Mouse (Mus musculus) left cerebral cortex, adult 2 months (tissue): ENCODE measurements around the gene Cdkal1. TPM values are rescaled to one million over a fixed set of nuclear protein-coding genes. Genes with fewer than 3 reads are reported as not detected.

ENCODE experiments used
- DNase-seq, 2 experiments: peaks; one replicate each; pipeline ENCODE4 v3.0.0; 2021 to 2022; ENCODE audit warnings: low spot score in 2 of 2, mixed read lengths in 1 of 2; ENCODE audit errors: extremely low spot score in 1 of 2
- H3K27ac ChIP-seq: fragments of 200-600 bp; 2 replicates; pipeline ENCODE4 v1.8.1; 2022
- H3K4me3 ChIP-seq: fragments of 200-600 bp; 2 replicates; pipeline ENCODE4 v1.8.1; 2022
- CTCF ChIP-seq: fragments of 200-600 bp; IDR thresholded peaks from 2 replicates; pipeline ENCODE4 v1.8.1; 2022; ENCODE audit warnings: antibody characterized with exemption, mild to moderate bottlenecking, moderate library complexity
- intact Hi-C: fragments of 180-260 bp; cut with DNase I; formaldehyde crosslinking; loops from one replicate; pipeline ENCODE4 v1.15.1; 2025
- total RNA-seq, 2 experiments: library from RNA; stranded (reverse); gene quantifications; 2 replicates each; pipeline ENCODE4 v1.2.3; 2021

Gene Cdkal1
- total RNA-seq, 2 experiments from 2014 or later, result 23.2 to 23.8 TPM

DNA sequence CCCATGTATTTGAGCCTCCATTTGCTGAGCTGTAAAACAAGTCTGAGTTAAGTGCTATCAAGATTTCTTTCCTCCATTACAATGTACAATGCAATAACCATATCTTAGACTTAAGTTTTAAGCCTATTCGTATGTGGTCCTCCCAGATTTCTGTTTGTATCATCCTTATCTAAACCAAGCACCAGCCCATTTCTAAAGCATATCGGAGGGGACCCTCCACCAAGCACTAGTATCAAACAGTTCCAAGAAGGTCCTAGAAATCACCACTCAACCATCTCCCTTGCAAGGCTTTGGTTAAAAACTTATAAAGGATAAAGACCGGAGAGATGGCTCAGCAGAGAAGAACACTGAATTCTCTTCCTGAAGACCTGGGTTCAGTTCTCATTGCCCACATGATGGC is 47.1 kb downstream of the Cdkal1 start:
- intact Hi-C loops, result no loop called here
- no peak for DNase-seq
- TF ChIP-seq CTCF, result no peak
- Histone ChIP-seq H3K4me3 (no peak overlapping the region), H3K27ac (no peak overlapping the region)

DNA sequence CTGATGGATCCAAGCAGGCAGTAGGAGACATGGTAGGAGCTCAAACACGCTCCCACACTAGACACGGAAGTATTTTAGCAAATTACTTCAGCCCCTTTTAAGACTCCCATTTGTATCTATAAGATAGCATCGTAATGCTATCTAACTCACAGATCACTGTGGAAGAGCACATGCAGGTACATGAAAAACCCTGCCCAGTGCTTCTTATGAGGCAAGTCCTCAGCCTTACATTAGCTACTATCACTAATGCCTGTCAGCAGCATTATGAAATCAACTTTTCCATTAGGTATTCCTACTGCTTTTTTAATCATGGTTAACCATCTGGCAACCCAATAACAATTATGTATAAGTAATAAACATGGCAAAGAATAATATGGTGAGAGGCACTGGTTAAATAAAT is 47.5 kb downstream of the Cdkal1 start:
- Histone ChIP-seq H3K4me3 (no peak overlapping the region), H3K27ac (no peak overlapping the region)
- DNase-seq, result no peak
- TF ChIP-seq CTCF, result no peak
- intact Hi-C loops, result no loop called here

GRCm38 (mm10) chr13:29806871-29807270 is 48.6 kb downstream of the Cdkal1 start:
- no peak for TF ChIP-seq CTCF
- Histone ChIP-seq H3K27ac (no peak overlapping the region), H3K4me3 (no peak overlapping the region)
- intact Hi-C loops, result no loop called here
- no peak for DNase-seq

- intact Hi-C loops, result no loop called here
These were observed 50.2 kb downstream of the Cdkal1 start for GRCm38 (mm10) chr13:29805296-29805695.

GRCm38 (mm10) chr13:29804034-29804433 is 51.4 kb downstream of the Cdkal1 start:
- Histone ChIP-seq H3K4me3 (no peak overlapping the region), H3K27ac (no peak overlapping the region)
- DNase-seq, result no peak
- TF ChIP-seq CTCF, result no peak
- intact Hi-C loops, result no loop called here

More at GRCm38 (mm10) chr13:29805296-29805695, 50.2 kb downstream of the Cdkal1 start:
- TF ChIP-seq CTCF, result no peak
- no peak for DNase-seq
- no peak overlapping the region for H3K27ac ChIP-seq
- H3K4me3 ChIP-seq, result no peak overlapping the region

- H3K4me3 ChIP-seq, result no peak overlapping the region
- intact Hi-C loops, result no loop called here
- no peak for DNase-seq
- TF ChIP-seq CTCF, result no peak
- no peak overlapping the region for H3K27ac ChIP-seq
These were observed 52.8 kb downstream of the Cdkal1 start for GRCm38 (mm10) chr13:29802699-29803098.

- no peak for DNase-seq
- intact Hi-C loops, result no loop called here
- H3K27ac ChIP-seq, result no peak overlapping the region
- no peak for TF ChIP-seq CTCF
- H3K4me3 ChIP-seq, result no peak overlapping the region
These were observed 55.4 kb downstream of the Cdkal1 start for GRCm38 (mm10) chr13:29800078-29800477.

DNA sequence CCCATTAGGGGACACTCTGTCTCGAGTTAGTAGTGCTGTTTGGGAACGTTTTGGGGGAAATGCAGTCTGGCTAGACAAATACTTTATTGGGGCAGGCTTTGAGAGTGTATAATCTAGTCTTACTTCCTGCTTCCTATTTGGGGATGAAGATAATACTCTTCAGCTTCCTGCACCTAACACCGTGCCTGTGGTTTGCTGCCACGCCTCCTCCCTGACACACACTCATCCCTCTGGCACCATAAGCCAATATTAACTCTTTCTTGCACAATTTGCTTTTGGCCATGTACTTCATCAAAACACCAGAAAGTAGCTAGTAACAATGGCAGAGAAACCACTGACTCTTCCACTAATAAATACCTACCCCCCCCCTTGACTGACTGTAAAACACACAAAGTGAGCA is 63.4 kb downstream of the Cdkal1 start:
- TF ChIP-seq CTCF, result no peak
- intact Hi-C loops, result no loop called here

GRCm38 (mm10) chr13:29791439-29791838 is 64.0 kb downstream of the Cdkal1 start:
- no peak overlapping the region for H3K4me3 ChIP-seq
- TF ChIP-seq CTCF, result no peak
- no peak for DNase-seq
- no peak overlapping the region for H3K27ac ChIP-seq
- intact Hi-C loops, result no loop called here

More for the DNA sequence above, 63.4 kb downstream of the Cdkal1 start:
- DNase-seq, result no peak
- Histone ChIP-seq H3K4me3 (no peak overlapping the region), H3K27ac (no peak overlapping the region)

- no peak for DNase-seq
- no peak overlapping the region for H3K27ac ChIP-seq
- TF ChIP-seq CTCF, result no peak
- intact Hi-C loops, result no loop called here
- H3K4me3 ChIP-seq, result no peak overlapping the region
These were observed 68.5 kb downstream of the Cdkal1 start for GRCm38 (mm10) chr13:29786984-29787383.

GRCm38 (mm10) chr13:29784894-29785293 is 70.6 kb downstream of the Cdkal1 start:
- Histone ChIP-seq H3K4me3 (no peak overlapping the region), H3K27ac (no peak overlapping the region)
- no peak for DNase-seq
- intact Hi-C loops, result no loop called here
- TF ChIP-seq CTCF, result no peak

DNA sequence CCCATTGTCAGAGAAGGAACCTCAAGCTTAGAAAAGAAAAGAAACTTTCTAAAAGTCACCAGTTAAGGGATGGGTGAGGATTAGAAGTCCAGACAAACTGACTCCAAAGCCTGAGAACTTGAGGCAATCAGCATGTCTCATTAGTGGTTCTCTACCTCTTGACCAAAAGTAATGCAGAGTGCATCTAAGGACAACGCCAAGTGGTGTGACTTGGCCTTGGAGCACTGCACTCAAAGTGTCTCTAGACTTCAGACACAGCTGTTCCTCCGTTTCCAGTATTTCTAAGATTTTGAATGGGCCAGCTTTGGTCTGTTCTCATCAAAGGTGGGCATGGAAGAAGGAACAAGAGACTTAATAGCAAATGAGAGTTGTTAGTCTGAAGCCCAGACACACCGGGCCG is 74.1 kb downstream of the Cdkal1 start:
- Histone ChIP-seq H3K27ac (no peak overlapping the region), H3K4me3 (no peak overlapping the region)
- DNase-seq, result no peak
- no peak for TF ChIP-seq CTCF
- intact Hi-C loops, result no loop called here

GRCm38 (mm10) chr13:29780713-29781112 is 74.8 kb downstream of the Cdkal1 start:
- TF ChIP-seq CTCF, result no peak
- no peak for DNase-seq
- Histone ChIP-seq H3K4me3 (no peak overlapping the region), H3K27ac (no peak overlapping the region)
- intact Hi-C loops, result no loop called here

DNA sequence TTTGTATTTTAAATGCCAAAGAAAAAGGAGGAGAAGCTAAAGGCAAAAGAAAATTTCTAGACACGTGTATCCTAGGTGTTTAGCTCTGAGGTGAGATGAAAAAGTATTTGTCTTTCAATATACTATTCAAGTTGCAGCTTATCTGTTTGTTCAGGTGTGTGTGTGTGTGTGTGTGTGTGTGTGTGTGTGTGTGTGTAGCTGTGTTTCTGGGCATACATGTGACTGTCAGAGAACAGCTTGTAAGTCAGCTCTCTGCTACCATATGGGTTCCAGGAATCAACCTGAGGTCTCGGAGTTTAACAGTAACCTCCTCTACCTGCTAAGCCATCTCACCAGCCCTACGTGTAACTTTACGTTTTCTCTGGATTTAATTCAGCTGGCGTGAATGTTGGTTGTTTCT is 76.0 kb downstream of the Cdkal1 start:
- intact Hi-C loops, result no loop called here
- TF ChIP-seq CTCF, result no peak
- Histone ChIP-seq H3K27ac (no peak overlapping the region), H3K4me3 (no peak overlapping the region)
- DNase-seq, result no peak
